Mouse (Mus musculus) lung, postnatal 0 days (tissue): ENCODE measurements around the gene Gli2.

Experiments
- CTCF ChIP-seq: IDR thresholded peaks from 2 replicates; pipeline ENCODE4 v1.5.1; 2016; ENCODE audit warnings: antibody characterized with exemption, mild to moderate bottlenecking
- EP300 ChIP-seq: IDR thresholded peaks from 2 replicates; pipeline ENCODE4 v1.6.1; 2016; ENCODE audit warnings: antibody characterized with exemption, mild to moderate bottlenecking, control low read depth

DNA sequence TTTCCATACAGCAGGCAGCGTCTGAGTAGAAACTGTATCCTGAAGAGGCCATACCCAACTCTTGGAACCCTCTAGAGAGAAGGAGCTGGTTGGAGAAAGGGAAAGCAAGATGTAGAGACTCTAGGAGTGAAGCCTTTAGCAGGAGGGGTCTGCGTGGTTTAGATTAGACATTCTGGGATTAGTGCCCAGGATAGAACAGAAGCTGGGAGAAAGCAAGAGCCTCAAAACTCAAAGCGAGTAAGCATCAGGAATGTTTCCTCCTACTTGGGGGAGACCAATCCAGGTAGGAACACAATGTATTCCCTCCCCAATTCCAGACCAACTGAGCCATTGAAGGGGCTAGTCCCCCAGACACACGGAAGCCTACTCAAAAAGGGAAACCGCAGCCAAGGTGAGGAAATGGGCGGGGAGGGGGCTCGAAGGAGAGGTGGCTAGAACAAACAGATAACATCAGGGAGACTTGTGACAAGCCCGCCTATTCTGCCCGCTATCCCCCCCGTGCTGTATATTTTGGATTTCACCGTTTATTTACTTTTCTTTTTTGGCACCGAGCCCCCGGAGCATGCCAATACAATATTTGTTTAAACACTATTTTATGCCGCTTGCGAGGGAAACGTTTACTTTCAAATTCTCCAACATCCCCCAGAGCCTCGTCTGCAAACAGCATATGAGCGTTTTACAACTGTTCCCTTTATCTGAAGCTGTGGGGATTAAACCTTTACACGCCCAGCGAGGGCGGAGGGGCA lies 2.1 kb downstream of the Gli2 start:
- TF ChIP-seq CTCF (no peak), EP300 (no peak)
